Mouse (Mus musculus) myocyte (in vitro differentiated cells): Measurements from ENCODE around the gene Ttc23l. TPM values are rescaled to one million over a fixed set of nuclear protein-coding genes. Genes with fewer than 3 reads are reported as not detected.

ENCODE experiments used
- H3K27me3 ChIP-seq: one replicate; pipeline ENCODE4 v1.6.1; 2011; ENCODE audit not compliant: control insufficient read depth, insufficient read depth, insufficient read length
- H3K36me3 ChIP-seq: one replicate; pipeline ENCODE4 v1.6.1; 2011; ENCODE audit not compliant: control insufficient read depth, insufficient read depth
- H3K4me2 ChIP-seq: one replicate; pipeline ENCODE4 v1.6.1; 2011; ENCODE audit warnings: low read depth, control low read depth
- H3K4me3 ChIP-seq: one replicate; pipeline ENCODE4 v1.5.1; 2011; ENCODE audit warnings: mild to moderate bottlenecking, control low read depth, moderate library complexity
- H3K79me2 ChIP-seq: one replicate; pipeline ENCODE4 v1.6.1; 2011; ENCODE audit not compliant: control insufficient read depth, insufficient read depth
- H3ac ChIP-seq: one replicate; pipeline ENCODE4 v1.6.1; 2011; ENCODE audit not compliant: control insufficient read depth, insufficient read length
- CEBPB ChIP-seq: IDR thresholded peaks from 2 replicates; pipeline ENCODE4 v1.6.1; 2011; ENCODE audit warnings: mild to moderate bottlenecking, moderate library complexity; ENCODE audit not compliant: poor library complexity, insufficient read depth, severe bottlenecking
- E2F4 ChIP-seq: IDR thresholded peaks from one replicate; pipeline ENCODE4 v1.6.1; 2011; ENCODE audit warnings: mild to moderate bottlenecking, control low read depth, moderate library complexity; ENCODE audit not compliant: insufficient read depth
- MAX ChIP-seq: IDR thresholded peaks from one replicate; pipeline ENCODE4 v1.6.1; 2011; ENCODE audit warnings: low read depth, mild to moderate bottlenecking, control low read depth
- MYOD1 ChIP-seq, 3 experiments: IDR thresholded peaks; one replicate each; pipeline ENCODE4 v1.6.1; 2011; ENCODE audit warnings: control low read depth in 2 of 3, low read depth in 2 of 3, mild to moderate bottlenecking in 2 of 3, moderate library complexity in 1 of 3; ENCODE audit not compliant: insufficient read length in 2 of 3, control insufficient read depth in 1 of 3
- MYOG ChIP-seq, 3 experiments: IDR thresholded peaks; one replicate each; pipeline ENCODE4 v1.6.1; 2011; ENCODE audit warnings: control low read depth in 2 of 3, low read depth in 2 of 3, mild to moderate bottlenecking in 2 of 3; ENCODE audit not compliant: insufficient read length in 2 of 3, control insufficient read depth in 1 of 3, insufficient read depth in 1 of 3
- POLR2A ChIP-seq: IDR thresholded peaks from one replicate; pipeline ENCODE4 v1.6.1; 2011; ENCODE audit warnings: low read depth, mild to moderate bottlenecking, control low read depth, moderate library complexity; ENCODE audit not compliant: insufficient read length
- POLR2AphosphoS2 ChIP-seq: IDR thresholded peaks from one replicate; pipeline ENCODE4 v1.6.1; 2011; ENCODE audit warnings: low read depth, control low read depth; ENCODE audit not compliant: insufficient read length
- REST ChIP-seq: IDR thresholded peaks from one replicate; pipeline ENCODE4 v1.6.1; 2011; ENCODE audit warnings: mild to moderate bottlenecking, control low read depth, moderate library complexity; ENCODE audit not compliant: insufficient read depth, insufficient read length
- SRF ChIP-seq: IDR thresholded peaks from one replicate; pipeline ENCODE4 v1.6.1; 2011; ENCODE audit warnings: low read depth; ENCODE audit not compliant: control insufficient read depth, insufficient read length
- TCF12 ChIP-seq: IDR thresholded peaks from one replicate; pipeline ENCODE4 v1.6.1; 2011; ENCODE audit warnings: mild to moderate bottlenecking, control low read depth; ENCODE audit not compliant: poor library complexity, insufficient read depth, severe bottlenecking
- TCF3 ChIP-seq: IDR thresholded peaks from one replicate; pipeline ENCODE4 v1.6.1; 2011; ENCODE audit warnings: low read depth, control low read depth; ENCODE audit not compliant: insufficient read length
- USF1 ChIP-seq: IDR thresholded peaks from one replicate; pipeline ENCODE4 v1.6.1; 2011; ENCODE audit warnings: low read depth, mild to moderate bottlenecking, control low read depth, moderate library complexity
- polyA plus RNA-seq: library from polyadenylated mRNA; unstranded; fragments of >200 nt; fragmentation: generic; extraction: Trizol; gene quantifications from one replicate; pipeline ENCODE4 v1.2.1, GENCODE M21; 2012; ENCODE audit warnings: missing spikeins

Gene Ttc23l
- polyA plus RNA-seq, 1 experiment: not detected

- peaks cover 47% of the 10 kb centered on the region for H3K36me3 ChIP-seq
Measured at GRCm38 (mm10) chr15:10566486-10566885, 8.0 kb upstream of the Ttc23l start.

DNA sequence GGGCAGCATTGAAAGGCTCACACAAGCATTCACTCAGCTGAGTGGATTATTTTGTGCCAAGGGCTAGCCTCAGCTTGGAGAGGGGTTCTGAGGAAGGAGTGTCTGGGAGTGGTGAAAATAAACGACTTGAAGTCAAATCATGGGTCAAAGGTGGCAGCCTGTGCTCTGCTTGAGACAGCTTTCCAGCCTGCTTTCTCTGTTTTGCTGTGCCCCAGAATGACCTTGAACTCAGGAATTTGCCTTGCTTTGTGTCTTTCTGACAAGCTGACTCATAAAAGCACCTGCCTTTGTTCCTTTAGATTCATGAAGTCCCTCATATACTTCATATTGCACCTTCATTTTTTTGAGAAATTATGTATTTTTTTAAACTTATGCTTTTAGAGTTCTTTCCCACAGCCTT, 5.7 kb upstream of the Ttc23l start:
- Histone ChIP-seq H3K4me3 (no peak overlapping the region), H3K4me2 (no peak overlapping the region), H3K36me3 (peaks cover 26% of the 10 kb centered on the region), H3K27me3 (no peaks in the 10 kb centered on the region), H3ac (no peak overlapping the region), H3K79me2 (no peaks in the 10 kb centered on the region)
- TF ChIP-seq CEBPB (no peak), POLR2AphosphoS2 (peak; percentile 21), MYOG (IDR thresholded peaks at IDR 0.05; ENCODE audit: control insufficient read depth in 1 of 3, insufficient read depth in 1 of 3, insufficient read length in 2 of 3, low read depth in 2 of 3) (no peak)

More at GRCm38 (mm10) chr15:10566486-10566885, 8.0 kb upstream of the Ttc23l start:
- Histone ChIP-seq H3K4me3 (no peak overlapping the region), H3ac (no peak overlapping the region), H3K79me2 (no peaks in the 10 kb centered on the region), H3K4me2 (no peak overlapping the region), H3K27me3 (no peaks in the 10 kb centered on the region)
- TF ChIP-seq MYOD1 (IDR thresholded peaks at IDR 0.05; ENCODE audit: control insufficient read depth in 1 of 3, insufficient read length in 2 of 3, low read depth in 2 of 3) (no peak), POLR2AphosphoS2 (peak; percentile 66)

GRCm38 (mm10) chr15:10562281-10562680, 3.8 kb upstream of the Ttc23l start:
- Histone ChIP-seq H3K36me3 (peaks cover 11% of the 10 kb centered on the region), H3K4me2 (no peak overlapping the region), H3K4me3 (no peak overlapping the region), H3K27me3 (no peaks in the 10 kb centered on the region), H3ac (no peak overlapping the region), H3K79me2 (no peaks in the 10 kb centered on the region)
- TF ChIP-seq MYOD1 (IDR thresholded peaks at IDR 0.05; ENCODE audit: control insufficient read depth in 1 of 3, insufficient read length in 2 of 3, low read depth in 2 of 3) (no peak), E2F4 (no peak), TCF3 (no peak), MAX (no peak), CEBPB (no peak), SRF (no peak), MYOG (IDR thresholded peaks at IDR 0.05; ENCODE audit: control insufficient read depth in 1 of 3, insufficient read depth in 1 of 3, insufficient read length in 2 of 3, low read depth in 2 of 3) (no peak), USF1 (no peak), REST (no peak), POLR2A (no peak), TCF12 (no peak), POLR2AphosphoS2 (no peak)

DNA sequence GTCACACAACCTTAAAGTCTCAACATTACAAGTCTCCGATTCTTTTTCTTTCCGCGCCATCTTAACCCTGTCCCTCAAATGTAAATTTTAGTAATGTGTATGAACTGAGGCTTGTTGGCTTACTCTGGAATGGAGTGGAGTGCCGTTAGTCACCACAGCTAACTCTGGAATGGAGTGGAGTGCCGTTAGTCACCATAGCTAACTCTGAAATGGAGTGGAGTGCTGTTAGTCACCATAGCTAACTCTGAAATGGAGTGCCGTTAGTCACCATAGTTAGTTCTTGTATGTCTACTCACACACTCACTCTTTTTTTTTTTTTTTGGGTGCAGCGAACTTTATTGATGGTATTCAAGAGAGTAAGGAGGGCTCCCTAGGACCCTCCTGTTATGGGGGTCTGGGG, 1.5 kb upstream of the Ttc23l start:
- Histone ChIP-seq H3K79me2 (no peaks in the 10 kb centered on the region), H3K4me3 (no peak overlapping the region), H3ac (no peak overlapping the region), H3K36me3 (no peaks in the 10 kb centered on the region), H3K27me3 (no peaks in the 10 kb centered on the region), H3K4me2 (no peak overlapping the region)
- TF ChIP-seq MYOG (IDR thresholded peaks at IDR 0.05; ENCODE audit: control insufficient read depth in 1 of 3, insufficient read depth in 1 of 3, insufficient read length in 2 of 3, low read depth in 2 of 3) (no peak), MYOD1 (IDR thresholded peaks at IDR 0.05; ENCODE audit: control insufficient read depth in 1 of 3, insufficient read length in 2 of 3, low read depth in 2 of 3) (no peak), SRF (no peak), TCF3 (no peak), CEBPB (no peak), USF1 (no peak), POLR2AphosphoS2 (no peak), E2F4 (no peak), REST (no peak), MAX (no peak)

DNA sequence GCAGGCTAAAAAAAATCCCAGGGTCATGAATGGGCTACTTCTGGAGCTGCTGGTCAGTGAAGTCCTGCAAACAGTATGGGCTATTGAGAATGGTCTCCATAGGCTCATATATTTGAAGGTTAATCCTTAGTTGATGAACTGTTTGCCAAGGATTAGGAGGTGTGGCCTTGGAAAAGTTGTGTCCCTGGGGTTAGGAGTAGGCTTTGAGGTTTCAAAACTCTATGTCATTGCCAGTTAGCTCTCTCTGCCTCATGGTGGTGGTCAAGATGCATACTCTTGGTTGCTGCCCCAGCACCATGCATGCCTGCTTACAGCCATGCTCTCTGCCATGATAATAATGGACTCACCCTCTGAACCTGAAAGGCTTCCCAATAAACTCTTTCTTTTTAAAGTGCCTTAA, 4.1 kb downstream of the Ttc23l start:
- Histone ChIP-seq H3K36me3 (no peaks in the 10 kb centered on the region), H3K4me2 (no peak overlapping the region), H3K27me3 (no peaks in the 10 kb centered on the region), H3K79me2 (no peaks in the 10 kb centered on the region), H3ac (no peak overlapping the region), H3K4me3 (no peak overlapping the region)
- TF ChIP-seq POLR2A: no peak
- no peak for TF ChIP-seq TCF3
- no peak for TF ChIP-seq MYOG (IDR thresholded peaks at IDR 0.05; ENCODE audit: control insufficient read depth in 1 of 3, insufficient read depth in 1 of 3, insufficient read length in 2 of 3, low read depth in 2 of 3)
- no peak for TF ChIP-seq MYOD1 (IDR thresholded peaks at IDR 0.05; ENCODE audit: control insufficient read depth in 1 of 3, insufficient read length in 2 of 3, low read depth in 2 of 3)
- no peak for TF ChIP-seq CEBPB
- TF ChIP-seq USF1: no peak
- TF ChIP-seq TCF12: no peak
